Mouse (Mus musculus): ENCODE measurements around the gene Asap2. TPM values are rescaled to one million over a fixed set of nuclear protein-coding genes. Genes with fewer than 3 reads are reported as not detected.
A peak's percentile ranks its signal among the peaks of the same experiment; 100 is the strongest.

The Asap2 gene
- polyA plus RNA-seq, 1 experiment = 5.6 TPM

DNA sequence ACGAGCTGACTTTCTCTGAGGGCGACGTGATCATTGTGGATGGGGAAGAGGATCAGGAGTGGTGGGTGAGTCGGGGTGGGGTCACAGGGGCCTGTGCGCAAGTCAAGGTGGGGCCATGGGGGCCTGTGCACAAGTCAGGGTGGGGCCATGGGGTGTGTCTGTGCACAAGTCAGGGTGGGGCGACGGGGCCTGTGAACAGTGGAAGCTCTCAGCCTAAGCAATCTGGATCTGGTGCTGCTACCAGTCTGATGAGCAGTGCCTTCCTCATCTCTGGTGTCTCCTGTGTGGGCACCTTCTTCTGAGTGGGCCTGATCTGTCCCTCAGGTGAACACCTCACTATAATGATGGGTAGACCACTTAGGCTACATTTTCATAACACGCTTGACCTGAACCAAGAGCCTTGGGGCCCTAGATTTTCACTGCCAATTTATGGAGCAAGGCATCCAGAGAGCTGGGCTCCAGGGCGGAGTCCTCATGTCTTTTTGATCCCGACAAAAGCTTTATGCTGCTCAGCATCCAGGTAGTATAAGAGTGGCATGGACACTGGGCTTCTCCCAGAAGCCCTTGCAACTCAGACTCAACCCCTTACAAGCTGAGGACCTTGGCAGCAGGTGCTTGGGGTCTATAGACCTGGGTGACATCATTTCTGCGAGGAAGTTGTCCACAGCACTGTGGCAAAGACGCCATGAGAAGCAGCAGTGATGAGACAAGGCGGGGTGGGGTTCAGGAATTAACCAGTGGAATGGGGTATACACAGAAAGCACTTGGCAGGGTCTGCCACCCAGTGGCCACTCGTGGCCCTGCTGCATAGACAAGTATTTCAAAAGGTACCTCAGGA is 275.9 kb downstream of the Asap2 start:
- Histone ChIP-seq H3K79me3 (ENCODE audit: low read depth) (no peaks in the 10 kb centered on the region), H3K79me2 (ENCODE audit: control insufficient read depth, insufficient read depth) (no peaks in the 10 kb centered on the region), H3K27me3 (ENCODE audit: control insufficient read depth, insufficient read depth, insufficient read length) (no peaks in the 10 kb centered on the region), H3ac (ENCODE audit: control insufficient read depth, insufficient read length, low read depth) (no peak overlapping the region), H3K36me3 (ENCODE audit: control insufficient read depth, insufficient read depth) (peaks cover 19% of the 10 kb centered on the region), H3K4me3 (ENCODE audit: insufficient read depth, poor library complexity, severe bottlenecking) (no peak overlapping the region)
- TF ChIP-seq USF1 (IDR thresholded peaks at IDR 0.05; ENCODE audit: low read depth) = no peak
- peak; percentile 59 for TF ChIP-seq CTCF (IDR thresholded peaks at IDR 0.05; ENCODE audit: control insufficient read depth, insufficient read depth, insufficient read length)
- TF ChIP-seq CEBPB (IDR thresholded peaks at IDR 0.05; ENCODE audit: low read depth) = no peak
- TF ChIP-seq MYOG (IDR thresholded peaks at IDR 0.05; ENCODE audit: control insufficient read depth, extremely low read depth, insufficient read length) = no peak
- no peak for TF ChIP-seq MYOD1 (IDR thresholded peaks at IDR 0.05; ENCODE audit: control insufficient read depth, insufficient read length, low read depth)
- TF ChIP-seq FOSL1 (IDR thresholded peaks at IDR 0.05; ENCODE audit: insufficient read depth, low read length, poor library complexity, severe bottlenecking) = no peak
- no peak for TF ChIP-seq MAX (IDR thresholded peaks at IDR 0.05)

DNA sequence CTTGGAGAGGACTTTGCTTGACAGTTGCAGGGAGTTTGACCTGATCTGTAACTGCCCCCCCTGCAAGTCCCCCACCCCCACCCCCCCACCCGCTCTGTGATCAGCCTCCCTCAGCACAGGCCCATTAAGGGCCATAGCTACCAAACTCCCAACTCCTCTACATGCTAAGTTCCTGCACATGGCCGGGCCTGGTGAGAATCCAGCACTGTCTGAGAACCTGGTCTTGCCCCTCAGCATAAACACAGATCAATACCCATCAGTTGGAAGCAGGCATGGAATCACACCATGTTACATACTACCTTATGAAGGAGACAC is 276.5 kb downstream of the Asap2 start:
- Histone ChIP-seq H3K36me3 (ENCODE audit: control insufficient read depth, insufficient read depth) (peaks cover 25% of the 10 kb centered on the region), H3ac (ENCODE audit: control insufficient read depth, insufficient read length, low read depth) (no peak overlapping the region), H3K79me3 (ENCODE audit: low read depth) (no peaks in the 10 kb centered on the region), H3K4me3 (ENCODE audit: insufficient read depth, poor library complexity, severe bottlenecking) (no peak overlapping the region), H3K27me3 (ENCODE audit: control insufficient read depth, insufficient read depth, insufficient read length) (no peaks in the 10 kb centered on the region), H3K79me2 (ENCODE audit: control insufficient read depth, insufficient read depth) (no peaks in the 10 kb centered on the region)
- no peak for TF ChIP-seq MYOD1 (IDR thresholded peaks at IDR 0.05; ENCODE audit: control insufficient read depth, insufficient read length, low read depth)
- TF ChIP-seq USF1 (IDR thresholded peaks at IDR 0.05; ENCODE audit: low read depth) = no peak

DNA sequence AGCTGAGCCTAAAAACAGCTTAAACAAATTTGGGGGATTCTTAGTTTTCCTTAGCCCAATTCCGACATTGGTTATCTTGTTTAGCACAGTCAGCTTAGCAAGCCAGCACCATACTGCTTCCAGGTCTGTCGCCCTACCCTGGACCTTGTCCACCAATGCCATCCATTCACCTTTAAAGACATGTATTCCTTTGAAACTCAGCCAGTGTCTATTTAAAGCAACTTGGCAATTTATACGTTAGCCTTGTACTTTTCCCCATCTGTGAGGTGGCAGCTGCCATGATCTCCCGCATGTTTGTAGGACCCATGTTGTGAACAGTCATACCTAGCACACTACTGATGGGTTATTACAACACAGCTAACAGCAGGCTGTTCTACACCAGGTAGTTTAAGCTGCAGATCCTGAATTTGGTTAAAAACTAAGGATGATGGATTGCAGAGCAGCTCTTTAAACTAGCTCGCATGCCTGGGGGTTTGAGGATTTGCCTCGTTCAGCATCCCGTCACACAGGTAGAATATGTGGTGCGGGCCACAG is 277.9 kb downstream of the Asap2 start:
- Histone ChIP-seq H3K79me2 (ENCODE audit: control insufficient read depth, insufficient read depth) (no peaks in the 10 kb centered on the region), H3K36me3 (ENCODE audit: control insufficient read depth, insufficient read depth) (peaks cover 30% of the 10 kb centered on the region), H3K4me3 (ENCODE audit: insufficient read depth, poor library complexity, severe bottlenecking) (no peak overlapping the region), H3K79me3 (ENCODE audit: low read depth) (no peaks in the 10 kb centered on the region), H3ac (ENCODE audit: control insufficient read depth, insufficient read length, low read depth) (no peak overlapping the region), H3K27me3 (ENCODE audit: control insufficient read depth, insufficient read depth, insufficient read length) (no peaks in the 10 kb centered on the region)
- TF ChIP-seq USF1 (IDR thresholded peaks at IDR 0.05; ENCODE audit: low read depth) (no peak), CTCF (IDR thresholded peaks at IDR 0.05; ENCODE audit: control insufficient read depth, insufficient read depth, insufficient read length) (no peak), MAX (IDR thresholded peaks at IDR 0.05) (no peak), FOSL1 (IDR thresholded peaks at IDR 0.05; ENCODE audit: insufficient read depth, low read length, poor library complexity, severe bottlenecking) (no peak), CEBPB (IDR thresholded peaks at IDR 0.05; ENCODE audit: low read depth) (no peak), MYOD1 (IDR thresholded peaks at IDR 0.05; ENCODE audit: control insufficient read depth, insufficient read length, low read depth) (no peak)

DNA sequence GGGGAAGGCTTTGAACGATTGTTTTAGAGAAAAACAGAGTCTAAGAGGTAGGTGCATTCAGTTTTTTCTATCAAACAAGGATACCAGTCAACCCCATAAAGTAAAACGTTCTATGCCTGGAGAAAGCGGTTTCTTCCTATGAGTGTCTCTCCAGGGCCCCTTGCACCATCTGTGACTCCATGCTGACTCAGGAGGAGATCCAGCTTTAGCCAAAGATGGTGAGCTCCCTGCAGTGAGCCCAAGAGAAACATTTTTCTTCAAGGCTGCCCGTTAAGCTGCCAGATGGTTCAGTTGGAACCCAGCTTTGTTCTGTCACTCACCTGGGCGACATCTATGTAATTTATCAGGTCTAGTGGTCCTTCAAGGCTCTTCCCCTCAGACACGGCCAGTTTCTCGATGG is 284.2 kb downstream of the Asap2 start:
- no peaks in the 10 kb centered on the region for H3K79me2 ChIP-seq (ENCODE audit: control insufficient read depth, insufficient read depth)
- TF ChIP-seq MYOG (IDR thresholded peaks at IDR 0.05; ENCODE audit: control insufficient read depth, extremely low read depth, insufficient read length) (no peak), USF1 (IDR thresholded peaks at IDR 0.05; ENCODE audit: low read depth) (no peak), FOSL1 (IDR thresholded peaks at IDR 0.05; ENCODE audit: insufficient read depth, low read length, poor library complexity, severe bottlenecking) (no peak), MYOD1 (IDR thresholded peaks at IDR 0.05; ENCODE audit: control insufficient read depth, insufficient read length, low read depth) (no peak), MAX (IDR thresholded peaks at IDR 0.05) (no peak), CTCF (IDR thresholded peaks at IDR 0.05; ENCODE audit: control insufficient read depth, insufficient read depth, insufficient read length) (no peak), CEBPB (IDR thresholded peaks at IDR 0.05; ENCODE audit: low read depth) (no peak)
- H3K79me3 ChIP-seq (ENCODE audit: low read depth) = no peaks in the 10 kb centered on the region
- no peak overlapping the region for H3K4me3 ChIP-seq (ENCODE audit: insufficient read depth, poor library complexity, severe bottlenecking)
- H3K27me3 ChIP-seq (ENCODE audit: control insufficient read depth, insufficient read depth, insufficient read length) = no peaks in the 10 kb centered on the region
- H3K36me3 ChIP-seq (ENCODE audit: control insufficient read depth, insufficient read depth) = peaks cover 26% of the 10 kb centered on the region
- H3ac ChIP-seq (ENCODE audit: control insufficient read depth, insufficient read length, low read depth) = no peak overlapping the region

DNA sequence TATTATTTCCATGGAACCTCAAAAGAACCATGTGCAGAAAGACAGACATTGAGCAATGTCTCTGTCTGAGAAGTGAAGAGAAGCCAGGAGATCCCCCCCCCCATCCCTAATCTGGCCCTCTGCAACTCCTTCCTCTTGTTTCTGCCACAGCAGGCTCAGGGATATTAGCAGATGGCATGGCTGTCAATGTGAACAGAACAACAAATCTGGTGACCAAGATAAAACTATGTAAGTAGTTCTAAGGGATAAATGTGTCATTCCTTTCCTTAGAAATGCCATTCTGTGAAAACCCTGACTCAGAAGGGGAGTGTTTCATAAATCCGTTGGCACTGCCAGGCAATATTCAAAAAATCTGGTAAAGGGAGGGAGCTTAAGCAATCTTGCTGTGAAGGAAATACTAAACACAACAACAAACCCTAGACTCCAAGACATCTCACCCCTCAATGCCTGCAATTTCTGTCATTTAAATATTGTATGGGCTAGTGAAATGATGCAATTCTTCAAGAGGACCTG is 287.1 kb downstream of the Asap2 start:
- peaks cover 12% of the 10 kb centered on the region for H3K36me3 ChIP-seq (ENCODE audit: control insufficient read depth, insufficient read depth)
- no peaks in the 10 kb centered on the region for H3K79me2 ChIP-seq (ENCODE audit: control insufficient read depth, insufficient read depth)
- no peak for TF ChIP-seq MYOG (IDR thresholded peaks at IDR 0.05; ENCODE audit: control insufficient read depth, extremely low read depth, insufficient read length)
- H3ac ChIP-seq (ENCODE audit: control insufficient read depth, insufficient read length, low read depth) = no peak overlapping the region
- peaks cover 1% of the 10 kb centered on the region for H3K79me3 ChIP-seq (ENCODE audit: low read depth)
- no peaks in the 10 kb centered on the region for H3K27me3 ChIP-seq (ENCODE audit: control insufficient read depth, insufficient read depth, insufficient read length)
- no peak overlapping the region for H3K4me3 ChIP-seq (ENCODE audit: insufficient read depth, poor library complexity, severe bottlenecking)

Data from C2C12 (cell line).